Mouse (Mus musculus) right cerebral cortex, adult 2 months (tissue): ENCODE data around the gene Plin2.
A peak's percentile ranks its signal among the peaks of the same experiment; 100 is the strongest.

Source experiments
- DNase-seq, 2 experiments: peaks; one replicate each; pipeline ENCODE4 v3.0.0; 2021 to 2022; ENCODE audit warnings: low spot score in 2 of 2

Plin2 gene

DNA sequence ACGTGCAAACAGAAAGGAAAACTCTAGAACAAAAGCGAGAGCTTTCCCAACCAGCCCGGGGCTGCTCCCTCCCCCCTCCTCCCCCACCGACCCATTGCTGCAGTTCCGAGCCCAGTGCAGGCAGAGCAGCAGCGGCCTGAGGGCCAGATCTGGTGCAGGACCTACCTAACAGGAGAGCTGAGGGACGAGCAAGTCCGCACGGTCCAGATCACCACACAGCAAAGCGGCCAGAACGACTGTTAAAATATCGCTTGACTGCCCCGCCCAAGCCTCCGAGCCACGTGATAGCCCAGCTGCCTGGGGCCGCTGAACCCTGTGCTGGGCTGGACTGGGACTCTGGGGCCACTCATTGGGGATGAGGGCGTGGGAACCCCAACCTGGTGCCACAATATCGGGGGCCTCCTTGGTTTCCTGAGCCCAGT, at the start of gene Plin2:
TSS of gene Plin2 (minus strand) at position 281 of the 422 bp plus-strand sequence.
- DNase-seq = peak; percentile 7 to 25

DNA sequence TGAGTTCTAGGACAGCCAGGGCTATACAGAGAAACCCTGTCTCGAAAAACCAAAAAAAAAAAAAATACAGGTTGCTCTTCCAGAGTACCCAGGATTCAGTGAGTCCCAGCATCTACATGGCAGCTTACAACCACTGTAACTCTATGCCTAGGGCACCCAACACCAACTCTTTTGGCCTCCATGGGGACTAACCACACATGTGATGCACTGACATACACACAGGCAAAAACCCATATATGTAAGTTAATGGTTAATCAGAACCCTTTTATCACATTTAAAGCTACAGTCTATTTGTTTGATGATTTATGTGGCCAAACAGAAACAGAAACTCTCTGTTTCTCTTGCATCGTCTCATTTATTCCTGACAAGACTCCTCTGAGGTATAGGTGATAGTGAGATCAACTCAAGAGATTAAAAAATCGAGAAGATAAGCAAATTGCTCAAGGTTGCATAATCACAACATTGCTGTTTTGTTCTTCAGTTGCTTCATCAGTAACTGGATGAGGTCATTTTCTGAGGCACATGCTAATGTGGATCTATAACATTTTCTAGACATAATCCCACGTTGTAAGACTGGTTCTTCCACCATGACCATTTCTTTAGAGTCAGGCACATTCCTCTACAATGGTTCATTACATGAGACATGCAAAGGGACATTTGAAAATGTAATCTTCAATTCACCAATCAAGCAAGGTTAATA, 49.2 kb upstream of the Plin2 start:
- no peak for DNase-seq

DNA sequence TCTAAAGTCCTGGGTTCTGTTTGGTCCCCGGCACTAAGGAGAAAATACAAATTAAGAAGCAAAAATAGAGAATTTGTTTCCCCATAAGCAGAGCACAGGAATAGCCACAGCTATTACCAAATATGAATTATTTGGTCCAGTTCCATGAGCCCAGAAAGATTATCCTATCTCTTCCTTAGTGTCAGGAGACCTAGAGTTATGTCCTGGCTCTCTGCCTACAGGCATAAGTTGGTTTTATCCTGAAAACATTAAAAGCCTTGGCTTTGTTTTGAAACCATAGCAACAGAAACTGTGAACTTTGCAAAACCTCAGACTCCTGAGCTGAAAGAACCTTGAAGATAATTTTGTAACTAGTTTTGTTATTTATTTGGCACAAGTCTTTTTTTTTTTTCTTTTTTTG, 47.3 kb upstream of the Plin2 start:
- no peak for DNase-seq

DNA sequence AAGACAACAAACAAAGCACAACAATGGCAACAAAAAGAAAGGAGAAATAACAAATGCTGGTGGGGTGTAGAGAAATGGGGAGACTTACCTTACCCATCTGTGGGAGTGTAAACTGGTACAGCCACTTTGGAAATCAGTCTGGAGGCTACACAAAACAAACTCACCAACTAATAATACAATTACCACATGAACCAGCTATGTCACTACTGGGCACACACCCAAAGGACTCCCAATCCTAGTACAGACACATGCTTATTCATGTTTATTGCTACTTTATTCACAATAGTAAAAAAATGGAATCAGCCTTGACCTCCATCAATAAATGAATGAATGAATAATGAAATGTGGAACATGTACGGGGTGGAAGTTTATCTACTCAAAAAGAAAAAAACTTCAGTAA, 45.5 kb upstream of the Plin2 start:
- DNase-seq = no peak

DNA sequence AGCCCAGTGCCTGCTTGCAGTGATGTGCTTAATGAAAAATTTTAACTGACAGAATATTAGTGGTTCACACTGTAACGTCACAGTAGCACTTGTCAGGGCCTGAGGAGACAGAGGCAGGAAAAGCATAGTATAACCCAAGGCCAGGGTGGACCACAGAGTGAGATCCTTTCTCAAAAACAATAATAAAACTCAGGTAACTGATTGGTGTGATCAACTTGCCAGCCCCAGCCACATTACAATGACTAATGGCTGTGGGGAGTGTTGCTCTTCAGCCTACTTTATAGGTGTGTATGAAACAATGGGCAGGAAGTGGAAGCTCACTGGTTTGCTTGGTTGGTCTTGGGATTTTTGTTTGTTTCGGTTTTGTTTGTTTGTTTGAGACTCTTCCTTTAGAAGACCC, 43.7 kb upstream of the Plin2 start:
- no peak for DNase-seq

DNA sequence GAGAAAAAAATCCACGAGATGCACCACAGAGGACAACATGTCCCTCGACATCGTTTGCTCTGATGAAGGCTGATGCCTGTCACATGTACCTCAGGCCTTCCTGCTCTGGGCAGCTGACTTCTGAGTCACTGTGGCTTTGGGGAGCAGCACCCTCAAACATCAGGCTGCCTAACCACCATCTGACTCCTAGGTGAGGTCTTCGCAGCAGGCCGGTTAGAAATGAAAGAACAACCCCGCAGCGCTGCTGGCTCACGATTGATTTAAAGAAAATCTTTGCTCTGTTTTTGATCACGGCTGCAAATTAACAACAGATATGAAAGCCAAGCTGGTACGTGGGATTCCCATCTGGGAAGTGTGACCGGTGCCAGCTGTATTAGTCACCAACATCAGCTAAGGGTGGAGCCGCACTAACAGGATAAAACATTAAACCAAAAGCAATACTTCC, 42.9 kb upstream of the Plin2 start:
- DNase-seq = peak; percentile 68 to 82

DNA sequence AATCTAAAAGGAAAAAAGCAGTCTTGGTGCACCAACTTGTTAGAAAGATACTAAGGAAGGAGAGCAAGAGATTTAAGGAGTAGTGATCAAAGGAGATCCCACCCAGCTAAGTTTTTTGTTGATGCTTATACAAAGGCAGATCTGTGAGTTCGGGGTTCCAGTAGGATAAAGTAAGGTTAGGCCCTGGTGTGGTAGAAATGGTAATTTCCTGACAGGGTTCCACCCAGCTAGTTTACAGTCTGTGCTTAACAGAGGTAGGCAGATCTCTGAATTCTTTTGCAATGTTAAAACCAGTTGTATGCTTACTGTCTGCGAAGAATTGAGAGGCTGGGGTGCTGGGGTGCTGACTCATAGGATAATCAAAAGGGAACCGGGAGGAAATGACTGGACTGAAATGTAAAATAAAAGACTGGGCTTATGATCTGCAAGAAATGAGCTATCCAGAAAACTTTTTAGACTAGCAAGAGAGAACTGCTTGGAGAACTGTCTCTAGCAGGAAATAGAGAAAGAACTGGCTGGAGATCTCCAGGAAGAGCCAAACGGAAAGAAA, 40.9 kb upstream of the Plin2 start:
- no peak for DNase-seq

DNA sequence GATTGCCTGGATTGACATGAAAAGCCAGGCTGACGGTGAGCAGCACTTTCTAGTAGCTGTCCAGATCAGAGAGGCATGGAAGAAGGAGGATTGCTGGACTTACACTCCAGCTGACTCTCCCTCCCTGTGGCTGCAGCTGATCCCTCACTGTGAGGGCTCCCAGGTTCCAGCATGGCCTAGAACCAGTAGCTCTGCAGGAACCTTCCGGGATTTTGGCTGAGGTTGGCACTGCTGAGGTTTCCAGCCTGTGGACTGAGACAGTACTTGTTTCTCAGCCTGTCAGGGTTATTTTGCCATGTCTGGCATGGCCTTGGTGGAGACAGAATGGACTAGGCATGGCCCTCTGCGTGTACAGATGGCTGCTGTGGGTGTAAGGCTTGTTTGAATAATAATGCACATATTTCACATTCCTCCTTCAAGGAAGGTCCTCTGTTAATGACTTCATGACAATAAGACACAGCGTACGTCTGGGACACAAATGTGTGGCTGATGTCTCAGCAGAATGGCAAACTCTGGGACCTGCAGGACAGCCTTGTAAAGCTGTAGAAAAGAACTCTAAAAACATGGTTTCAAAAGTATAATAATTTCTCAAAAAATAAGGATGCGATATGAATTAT, 40.3 kb upstream of the Plin2 start:
- DNase-seq = no peak

DNA sequence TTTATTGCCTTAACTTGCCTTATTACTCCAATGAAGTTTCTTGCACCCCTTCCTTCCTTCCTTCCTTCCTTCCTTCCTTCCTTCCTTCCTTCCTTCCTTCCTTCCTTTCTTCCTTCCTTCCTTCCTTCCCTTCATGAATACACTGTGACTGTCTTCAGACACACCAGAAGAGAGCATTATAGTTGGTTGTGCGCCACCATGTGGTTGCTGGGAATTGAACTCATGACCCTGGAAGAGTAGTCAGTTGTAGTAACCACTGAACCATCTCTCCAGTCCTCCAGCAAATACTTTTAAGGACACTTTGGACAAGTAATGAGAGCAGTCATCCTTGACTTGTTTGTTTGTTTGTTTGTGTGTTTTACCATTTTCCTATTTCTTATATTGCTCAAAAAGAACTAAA, 38.9 kb upstream of the Plin2 start:
- DNase-seq = no peak

DNA sequence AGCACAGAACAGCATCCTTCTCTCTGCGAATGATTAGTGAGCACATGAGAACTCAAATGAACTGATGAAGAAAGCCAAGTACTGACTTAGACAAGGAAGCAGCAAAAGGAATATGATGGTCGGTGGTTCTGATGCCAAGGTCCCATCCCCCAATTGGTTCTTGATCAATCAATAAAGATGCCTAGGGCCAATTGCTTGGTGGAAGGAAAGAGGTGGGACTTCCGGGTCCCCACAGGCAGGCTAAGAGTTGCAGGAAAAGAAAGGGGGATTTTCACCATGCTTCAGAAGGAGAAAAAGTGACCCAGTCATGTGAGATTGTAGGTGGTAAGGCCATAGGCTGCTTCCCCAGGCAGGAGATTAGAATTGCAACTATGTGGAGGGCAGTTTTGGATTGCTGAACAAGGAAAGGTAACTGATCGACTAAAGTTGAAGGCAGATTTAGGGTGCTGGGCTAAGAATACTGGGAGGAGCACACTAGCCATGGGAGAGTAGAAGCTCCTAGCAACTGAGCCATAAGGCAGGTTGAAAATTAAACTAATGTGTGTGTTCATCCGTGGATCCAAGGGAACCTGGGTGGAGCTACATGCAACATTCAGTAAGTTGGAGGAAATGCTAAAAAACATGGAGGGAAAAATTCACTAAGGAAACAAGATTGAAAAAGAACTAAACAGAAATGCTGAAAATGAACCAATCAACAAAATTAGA, 29.5 kb upstream of the Plin2 start:
- no peak for DNase-seq

DNA sequence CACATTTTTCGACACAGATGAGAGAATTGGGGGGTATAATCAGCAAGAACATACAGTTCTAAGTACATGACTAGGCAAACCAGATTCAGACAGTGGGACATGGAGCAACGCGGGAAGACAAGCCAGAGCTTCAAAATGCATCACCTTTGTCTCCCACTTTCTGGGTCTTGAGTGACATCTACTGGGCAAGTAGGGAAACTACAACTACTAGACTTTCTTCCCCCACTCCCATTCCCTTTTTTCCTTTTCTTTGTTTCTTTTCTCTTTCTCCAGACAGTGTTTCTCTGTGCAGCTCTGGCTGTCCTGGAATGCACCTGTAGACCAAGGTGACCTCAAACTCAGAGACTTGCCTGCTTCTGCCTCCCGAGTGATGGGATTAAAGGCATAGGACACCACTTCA, 27.0 kb upstream of the Plin2 start:
- DNase-seq = peak; percentile 10 to 55

DNA sequence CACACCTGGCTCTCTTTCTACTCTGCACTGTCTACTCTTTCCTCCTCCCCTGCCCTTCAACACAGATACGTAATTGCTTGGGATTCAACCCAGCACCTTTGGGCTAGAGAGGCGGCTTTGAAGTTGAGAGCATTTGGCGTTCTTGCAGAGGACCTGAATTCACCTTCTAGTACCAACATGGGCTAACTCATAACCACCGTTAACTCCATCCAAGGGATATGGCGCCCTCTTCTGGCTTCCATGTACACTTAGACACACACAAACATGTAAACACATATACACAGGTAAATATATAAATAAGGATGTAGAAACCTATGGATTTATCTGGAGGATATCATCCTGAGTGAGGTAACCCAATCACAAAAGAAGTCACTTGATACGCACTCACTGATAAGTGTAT, 25.2 kb upstream of the Plin2 start:
- DNase-seq = peak in 1 of 2 experiments; percentile 27

DNA sequence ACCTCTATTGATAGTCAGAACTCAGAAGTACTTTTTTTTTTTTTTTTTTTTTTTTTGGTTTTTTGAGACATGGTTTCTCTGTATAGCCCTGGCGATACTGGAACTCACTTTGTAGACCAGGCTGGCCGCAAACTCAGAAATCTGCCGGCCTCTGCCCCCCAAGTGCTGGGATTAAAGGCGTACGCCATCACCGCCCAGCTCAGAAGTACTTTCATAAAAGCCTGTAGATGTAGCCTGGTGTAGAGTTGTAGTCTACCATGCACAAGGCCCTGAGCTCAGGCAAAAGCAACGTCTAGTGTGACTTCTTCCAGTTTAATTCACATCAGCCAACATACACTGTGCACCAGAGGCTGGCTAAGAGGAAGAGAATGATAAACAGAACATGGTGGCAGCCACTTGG, 23.1 kb upstream of the Plin2 start:
- no peak for DNase-seq

DNA sequence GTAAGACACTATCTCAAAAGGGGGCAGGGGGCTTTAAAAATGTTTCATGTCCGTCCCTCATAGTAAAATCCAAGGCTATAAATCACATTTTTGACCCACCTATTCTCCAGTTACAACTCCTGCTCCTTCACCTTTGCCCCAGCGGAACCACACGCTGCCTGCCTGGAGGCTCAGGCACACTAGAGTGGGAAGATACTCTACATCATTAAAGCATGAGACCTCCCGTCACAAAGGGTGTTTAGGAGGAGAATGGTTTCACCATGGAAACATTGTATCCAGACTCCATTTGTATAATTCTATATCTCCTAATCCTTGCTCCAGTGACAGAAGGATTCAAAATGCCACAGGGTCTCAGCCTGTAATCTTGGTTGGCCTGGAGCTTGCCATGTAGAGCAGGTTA, 21.4 kb upstream of the Plin2 start:
- DNase-seq = no peak

DNA sequence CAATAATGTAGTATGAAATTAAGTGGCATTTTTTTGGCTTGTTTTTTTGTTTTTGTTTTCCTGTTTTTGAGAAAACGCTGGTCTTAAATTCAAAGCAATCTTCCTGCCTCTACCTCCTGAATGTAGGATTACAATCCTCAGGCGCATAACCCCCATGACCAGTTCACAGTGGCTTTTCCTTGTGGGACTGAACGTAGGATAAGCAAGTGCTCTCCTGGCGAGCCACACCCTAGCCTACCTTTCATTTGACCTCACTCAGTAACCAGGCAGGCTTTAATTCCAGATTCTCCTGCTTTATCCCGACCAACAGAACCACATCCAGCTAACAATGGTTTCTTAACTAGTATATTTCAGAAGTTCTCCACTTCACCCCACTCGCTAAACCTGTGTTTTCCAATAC, 20.9 kb upstream of the Plin2 start:
- no peak for DNase-seq

DNA sequence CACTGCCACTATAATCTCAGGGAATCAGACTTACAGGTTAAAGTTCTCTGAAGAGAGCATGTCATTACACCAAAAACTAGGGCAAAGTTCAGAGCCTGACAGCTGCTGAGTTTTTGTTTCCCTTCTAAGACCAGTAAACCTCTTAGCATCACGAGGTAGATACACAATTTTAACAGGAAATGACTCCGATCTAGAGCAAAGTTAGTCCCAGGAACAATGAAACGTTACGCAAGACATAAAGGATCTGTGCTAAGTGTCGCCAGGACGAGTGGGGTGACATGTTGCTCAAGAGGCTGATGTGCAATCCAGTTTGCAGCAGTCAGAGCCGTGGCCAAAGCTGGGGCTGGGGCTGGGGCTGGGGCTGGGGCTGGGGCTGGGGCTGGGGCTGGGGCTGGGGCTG, 20.3 kb upstream of the Plin2 start:
- no peak for DNase-seq

DNA sequence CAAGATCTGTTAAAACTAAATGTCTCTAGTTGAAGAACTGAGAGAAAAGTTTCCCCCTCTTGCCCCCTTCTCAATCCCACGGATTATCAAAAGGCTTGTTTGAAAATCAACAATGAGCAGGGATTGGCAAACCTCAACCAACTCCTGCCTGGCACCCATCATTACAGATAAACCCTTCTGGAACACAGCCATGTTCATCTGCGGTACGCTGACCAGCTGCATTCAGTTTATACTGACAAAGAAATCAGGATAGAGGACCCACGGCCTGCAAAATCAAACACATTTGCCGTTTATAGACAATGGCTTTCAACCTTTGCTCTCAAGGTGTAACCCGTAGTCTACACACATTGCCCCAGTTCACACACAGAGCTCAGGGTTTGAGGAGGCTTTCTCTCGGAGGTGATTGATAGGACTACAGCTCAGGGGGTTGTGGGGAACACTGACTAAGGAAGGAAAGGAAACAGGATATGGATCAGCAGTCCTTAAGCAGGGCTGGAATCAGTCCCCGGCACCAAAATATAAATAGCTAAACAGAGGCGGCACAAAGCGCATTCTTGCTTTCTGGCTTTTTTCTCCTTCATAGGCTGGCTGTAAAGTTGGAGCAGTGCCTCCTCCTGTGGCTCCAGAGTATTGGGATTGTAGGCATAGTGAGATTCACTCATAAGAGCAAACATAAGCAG, 19.3 kb upstream of the Plin2 start:
- DNase-seq = no peak

DNA sequence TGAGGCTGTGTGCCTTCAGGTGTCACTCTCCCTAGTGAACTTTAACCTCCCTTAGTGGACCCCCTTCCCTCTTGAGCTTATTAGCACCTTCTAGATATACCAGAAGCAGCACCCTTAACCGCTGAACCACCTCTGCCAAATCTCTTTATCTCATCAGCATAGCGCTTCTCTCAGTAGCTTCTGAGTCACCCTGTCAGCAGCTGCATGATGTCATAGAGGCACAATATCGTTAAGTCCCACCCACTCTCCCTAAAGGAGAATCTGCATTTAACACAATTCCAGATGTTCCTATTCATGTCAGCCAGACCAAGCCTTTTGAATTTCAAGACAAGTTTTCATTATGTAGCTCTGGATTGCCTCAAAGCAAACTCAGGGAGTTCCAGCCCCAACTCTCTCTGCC, 16.7 kb upstream of the Plin2 start:
- no peak for DNase-seq

DNA sequence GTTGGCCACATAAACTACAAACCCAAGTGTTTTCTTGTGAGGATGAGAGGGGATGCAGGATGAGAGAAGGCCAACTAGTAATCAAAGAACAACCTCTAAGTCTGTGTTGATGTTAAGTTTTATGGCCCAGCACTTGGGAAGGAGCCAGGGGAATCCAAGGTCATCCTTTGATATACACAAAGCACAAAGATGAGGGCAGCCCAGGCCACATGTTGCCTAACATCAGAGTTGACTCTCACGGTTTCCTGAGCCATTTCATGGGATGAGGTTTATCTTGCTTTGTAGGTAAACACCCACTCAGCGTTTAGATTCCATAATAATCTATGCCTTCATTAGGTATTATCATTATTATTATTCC, 16.1 kb upstream of the Plin2 start:
- no peak for DNase-seq

DNA sequence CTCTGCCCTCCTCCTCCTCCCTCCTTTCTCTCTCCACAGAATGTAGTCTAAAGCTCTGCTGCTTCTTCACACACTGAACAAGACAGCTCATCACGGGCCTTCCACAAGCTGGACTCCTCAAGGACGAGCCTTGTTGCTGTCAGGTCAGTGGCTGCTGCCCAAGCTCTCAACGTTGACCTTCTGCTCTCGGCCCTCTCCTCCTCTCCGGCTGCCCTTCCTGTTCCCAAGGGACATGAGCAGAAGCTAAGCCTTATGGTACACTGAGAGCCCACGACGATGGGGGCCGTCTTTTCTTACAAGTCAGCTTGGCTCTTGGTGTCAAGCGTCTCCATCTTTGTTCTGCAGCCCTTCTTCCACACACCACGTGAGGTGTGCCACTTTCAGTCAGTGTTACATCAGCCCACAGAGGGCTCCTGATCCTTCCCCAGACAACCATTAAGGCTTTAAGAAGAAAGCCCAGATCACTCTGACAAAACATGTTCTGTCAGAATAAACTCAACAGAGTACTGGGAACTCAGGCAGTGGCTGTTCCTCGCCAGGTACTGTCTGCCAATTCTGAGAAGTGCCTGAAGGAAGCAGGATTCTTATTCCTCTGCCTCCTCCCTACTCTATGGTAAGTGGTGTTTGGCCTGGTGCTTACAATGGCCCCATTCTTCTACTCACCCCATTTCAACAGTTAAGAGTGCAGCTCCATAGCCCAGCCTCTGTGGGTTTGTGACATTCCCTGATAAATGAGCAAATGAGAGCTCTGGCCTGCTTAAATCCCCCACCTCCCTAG, 15.6 kb upstream of the Plin2 start:
- DNase-seq = no peak

DNA sequence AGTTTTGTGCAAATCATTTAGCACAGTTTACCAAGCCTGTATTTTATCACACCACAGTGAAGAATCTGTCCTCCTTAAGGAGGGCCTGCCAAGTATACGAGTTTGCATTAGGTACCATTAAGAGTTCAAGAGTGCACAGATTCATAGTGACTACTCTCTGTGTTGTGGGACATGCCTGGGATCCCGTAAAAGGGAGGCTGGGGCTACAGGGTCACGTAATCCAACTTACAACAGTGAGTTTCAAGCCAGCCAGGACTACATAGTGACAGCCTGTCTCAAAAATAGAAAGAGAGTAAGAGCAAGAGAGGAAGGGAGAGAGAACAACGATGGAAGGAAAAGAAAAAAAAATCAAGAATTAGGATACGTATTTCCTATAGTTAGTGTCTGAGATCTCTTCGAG, 14.9 kb upstream of the Plin2 start:
- no peak for DNase-seq

DNA sequence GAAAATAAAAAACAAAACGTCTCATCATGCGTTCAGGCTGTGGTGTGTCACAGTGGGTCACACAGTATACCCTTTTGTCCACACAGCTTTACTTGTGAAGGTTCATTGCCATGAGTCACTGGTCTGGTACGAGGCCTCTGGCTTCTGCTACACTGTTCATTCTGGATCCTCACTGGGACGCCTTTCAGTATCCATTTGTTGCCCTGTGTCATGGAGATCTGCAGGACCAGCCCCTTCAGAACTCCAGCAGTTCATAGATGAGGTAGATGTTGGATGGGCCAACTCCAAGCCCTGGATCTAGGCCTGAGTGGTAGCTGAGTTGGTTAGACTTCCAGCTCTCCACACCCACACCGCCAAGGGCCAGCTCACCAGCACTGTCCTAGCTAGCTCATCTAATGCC, 13.9 kb upstream of the Plin2 start:
- DNase-seq = no peak
